Mouse (Mus musculus) Muller cell, postnatal 12 days (primary cell): ENCODE measurements around the gene Kcnh1.
A peak's percentile ranks its signal among the peaks of the same experiment; 100 is the strongest.

ENCODE experiments used
- DNase-seq: peaks from one replicate; pipeline ENCODE4 v3.0.0-alpha.2; 2015; ENCODE audit errors: inconsistent ontology term

The Kcnh1 gene

DNA sequence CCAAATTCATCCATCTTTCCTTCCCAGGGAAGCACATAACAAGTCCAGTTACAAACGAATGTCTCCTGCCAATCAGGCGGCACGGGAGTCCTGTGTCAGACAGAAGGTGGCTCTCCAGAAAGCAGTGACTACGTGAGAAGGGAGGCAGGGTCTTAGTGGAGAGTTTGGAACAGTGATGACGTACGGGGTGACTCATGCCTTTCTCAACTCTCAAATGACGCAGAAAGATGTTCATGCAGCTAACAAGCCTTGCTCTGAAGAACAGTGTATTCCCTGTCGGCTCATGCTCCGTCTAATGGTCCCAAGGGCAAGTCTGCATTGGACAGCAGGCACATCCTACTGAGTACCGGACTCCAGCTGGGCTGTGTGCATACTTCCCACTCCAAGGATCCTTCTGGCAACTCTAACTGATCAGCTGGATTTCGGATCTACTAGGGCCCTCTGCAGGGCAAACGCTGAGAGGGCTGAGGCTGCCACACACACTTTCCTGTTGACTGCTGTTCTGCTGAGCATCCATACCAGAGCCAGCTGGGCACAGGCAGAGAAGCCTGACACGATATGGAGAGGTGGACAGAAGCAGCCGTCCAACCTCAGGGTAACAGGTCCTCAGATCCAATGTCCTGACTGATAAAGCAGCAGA is 335.3 kb downstream of the Kcnh1 start:
- no peak for DNase-seq

DNA sequence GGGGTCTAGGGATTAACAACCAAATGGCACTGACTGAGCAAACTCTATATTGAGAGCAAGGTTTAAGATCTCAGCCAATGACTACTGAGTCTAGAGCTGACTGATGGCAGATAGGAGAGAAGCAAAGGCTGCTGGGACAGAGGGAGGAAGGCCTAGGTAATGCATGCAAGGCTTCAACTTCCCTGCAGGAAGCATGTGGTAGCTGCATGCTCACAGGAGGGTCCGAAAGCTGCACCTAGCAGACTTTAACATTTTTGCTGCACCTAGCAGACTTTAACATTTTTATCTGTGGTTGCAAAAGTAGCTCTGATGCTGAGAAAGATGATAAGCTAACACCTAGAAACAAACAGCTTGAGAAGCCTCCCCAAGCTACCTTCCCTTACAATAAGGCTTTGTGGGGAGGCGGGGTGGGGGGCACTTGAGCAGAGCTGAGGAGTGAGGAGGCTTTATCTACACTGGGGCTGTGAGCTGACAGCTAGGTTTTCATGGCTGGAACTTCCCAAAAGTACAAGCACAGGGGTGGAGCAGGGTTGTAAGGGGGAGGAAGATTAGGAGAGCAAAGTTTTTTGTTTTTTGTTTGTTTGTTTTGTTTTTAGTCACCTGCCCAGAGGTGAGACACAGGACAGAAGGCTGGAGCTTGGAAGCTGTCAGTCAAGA is 341.0 kb downstream of the Kcnh1 start:
- no peak for DNase-seq

DNA sequence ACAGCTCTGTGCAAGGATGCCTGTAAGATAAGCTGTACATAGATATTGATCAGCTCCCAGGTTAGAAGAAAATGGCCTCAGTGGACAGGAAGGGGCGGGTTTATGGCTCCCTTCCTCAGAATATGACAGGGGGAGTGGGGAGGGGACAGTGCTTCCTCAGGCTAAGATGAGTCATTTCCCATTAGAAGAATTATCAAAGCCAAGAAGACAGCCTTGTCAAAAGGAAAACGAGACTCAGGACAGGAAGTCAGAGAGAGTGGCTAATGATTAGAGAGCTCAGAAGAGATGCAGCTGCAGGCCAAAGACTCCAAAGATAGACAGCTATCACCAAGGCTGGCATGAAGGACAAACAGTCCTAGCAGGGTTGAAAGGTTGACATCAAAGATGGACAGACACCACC is 341.6 kb downstream of the Kcnh1 start:
- DNase-seq, result peak; percentile 17

DNA sequence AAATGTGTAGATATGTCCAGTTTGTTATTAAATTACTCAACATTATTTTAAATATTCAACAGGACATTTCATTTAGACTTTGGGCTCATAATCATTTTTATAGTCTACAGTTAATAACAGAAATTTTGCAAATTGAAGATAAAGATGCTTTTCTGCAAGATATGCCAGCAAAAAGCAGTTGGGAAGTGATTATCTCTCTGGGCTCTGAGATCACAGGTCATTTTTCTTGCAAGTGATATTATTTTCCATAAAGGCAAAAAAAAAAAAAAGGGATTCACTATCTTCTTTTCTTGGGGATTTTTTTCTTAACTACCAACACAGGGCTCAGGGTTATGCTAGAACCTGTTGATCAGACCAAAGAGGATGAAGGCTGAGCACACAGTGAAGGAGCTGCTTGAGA is 342.4 kb downstream of the Kcnh1 start:
- no peak for DNase-seq

DNA sequence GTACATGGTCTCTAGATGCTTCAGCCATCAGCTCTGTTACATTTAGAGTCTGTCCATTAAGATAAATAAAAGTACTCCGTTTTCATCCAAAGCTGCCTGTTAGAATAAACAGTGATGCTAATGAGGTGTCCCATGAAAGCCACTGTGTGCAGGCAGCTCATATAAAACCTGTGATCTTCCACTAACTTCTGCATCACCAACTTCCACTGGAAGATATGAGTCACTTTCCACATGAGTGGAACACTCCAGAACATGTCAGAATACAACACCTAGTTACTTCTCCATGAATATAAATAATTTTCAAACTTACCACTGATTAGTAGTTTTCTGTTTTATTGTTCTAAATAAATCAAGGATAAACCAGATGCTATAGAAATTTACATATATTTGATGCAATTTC is 345.9 kb downstream of the Kcnh1 start:
- DNase-seq, result peak; percentile 14

DNA sequence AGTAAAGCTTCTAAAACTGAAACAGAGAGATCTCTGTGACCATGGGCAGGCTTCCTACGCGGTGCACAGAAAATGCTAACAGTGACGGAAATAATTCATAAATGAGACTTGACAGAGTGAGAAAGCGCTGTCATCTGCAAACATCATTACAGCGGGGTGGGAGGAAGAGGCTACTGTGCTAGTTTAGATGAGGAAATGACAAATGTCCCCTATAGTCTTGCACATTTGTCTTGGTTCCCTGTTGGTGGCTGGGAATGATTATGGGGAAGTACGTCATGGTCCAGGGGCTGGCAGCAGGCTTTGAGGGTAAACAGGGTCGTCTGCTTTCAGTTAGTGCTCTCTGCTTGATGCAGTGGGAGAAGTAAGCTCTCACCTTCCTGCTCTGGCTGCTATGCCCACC is 346.6 kb downstream of the Kcnh1 start:
- DNase-seq, result no peak

DNA sequence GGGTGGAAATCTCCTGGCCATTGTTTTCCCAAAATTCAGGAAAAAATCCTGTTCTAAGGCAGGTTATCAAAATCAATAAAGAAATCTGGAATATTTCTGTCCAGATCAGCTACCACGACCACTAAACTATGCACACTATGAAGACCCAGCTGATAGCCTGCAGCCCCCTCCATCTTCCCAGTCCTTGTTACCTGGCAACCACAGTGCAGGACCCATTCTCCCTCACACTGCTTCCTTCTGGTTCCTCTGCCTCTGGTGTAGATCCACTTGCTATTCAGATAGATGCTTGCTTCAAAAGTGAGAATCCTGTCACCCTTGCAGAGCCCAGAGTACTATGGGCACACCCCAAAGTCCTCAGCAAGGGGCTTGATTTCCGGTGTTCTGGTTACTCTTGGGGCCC is 351.5 kb downstream of the Kcnh1 start:
- no peak for DNase-seq

DNA sequence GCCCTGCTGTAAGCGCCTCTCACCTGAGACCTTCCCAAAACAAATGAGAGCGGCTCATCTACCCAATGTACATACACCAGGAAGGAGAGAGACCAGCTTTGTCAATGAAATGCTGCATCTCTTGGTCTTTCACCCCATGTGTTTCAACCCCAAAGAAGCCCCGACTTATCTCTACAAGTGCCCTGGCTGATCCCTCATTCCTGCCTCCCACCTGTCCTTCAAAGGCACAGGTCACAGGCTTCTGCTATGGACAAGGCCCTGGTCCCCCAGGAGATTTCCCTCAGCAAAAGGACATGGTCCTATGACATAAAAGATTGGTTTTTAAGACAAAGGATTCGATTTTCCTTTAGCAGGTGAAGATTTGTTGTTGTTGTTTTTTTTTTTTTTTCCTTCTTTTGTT is 353.1 kb downstream of the Kcnh1 start:
- no peak for DNase-seq

DNA sequence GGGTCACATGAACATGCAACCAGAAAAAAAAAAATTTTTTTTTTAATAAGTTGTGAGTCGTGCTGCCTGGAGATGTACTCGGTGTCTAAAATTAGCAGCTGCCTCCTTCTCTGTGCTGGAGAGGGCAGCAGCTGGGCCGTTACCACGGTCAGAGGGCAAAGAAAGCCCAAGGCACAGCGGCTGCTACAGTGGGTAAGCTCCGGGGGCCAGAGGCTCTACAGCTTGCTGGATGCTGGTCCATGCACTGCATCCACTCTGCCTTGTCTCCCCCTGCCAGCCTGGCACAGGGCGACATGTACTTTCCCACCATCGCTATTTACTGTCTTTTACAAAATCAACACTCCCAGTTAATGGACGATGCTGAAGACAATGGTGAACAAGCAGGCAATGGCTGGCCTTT is 353.5 kb downstream of the Kcnh1 start:
- DNase-seq, result no peak

DNA sequence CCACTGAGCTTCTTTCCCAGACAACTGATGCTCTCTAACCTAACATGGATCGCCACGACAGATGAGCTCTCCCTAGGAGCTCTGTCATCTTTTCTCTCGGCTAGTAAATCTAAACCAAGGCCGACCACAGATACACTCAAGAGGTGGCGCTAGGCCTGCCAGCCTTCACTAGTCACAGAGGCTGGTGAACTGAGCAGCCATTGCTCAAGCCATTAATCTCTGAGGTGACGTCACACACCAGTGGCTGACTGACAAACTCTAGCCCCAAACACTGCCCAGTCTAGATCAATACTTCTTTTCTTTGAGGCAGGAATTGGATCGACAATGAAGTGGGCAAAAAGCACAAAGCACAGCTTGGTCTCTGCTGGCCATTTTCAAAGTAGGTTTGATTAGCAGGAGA is 354.3 kb downstream of the Kcnh1 start:
- no peak for DNase-seq

DNA sequence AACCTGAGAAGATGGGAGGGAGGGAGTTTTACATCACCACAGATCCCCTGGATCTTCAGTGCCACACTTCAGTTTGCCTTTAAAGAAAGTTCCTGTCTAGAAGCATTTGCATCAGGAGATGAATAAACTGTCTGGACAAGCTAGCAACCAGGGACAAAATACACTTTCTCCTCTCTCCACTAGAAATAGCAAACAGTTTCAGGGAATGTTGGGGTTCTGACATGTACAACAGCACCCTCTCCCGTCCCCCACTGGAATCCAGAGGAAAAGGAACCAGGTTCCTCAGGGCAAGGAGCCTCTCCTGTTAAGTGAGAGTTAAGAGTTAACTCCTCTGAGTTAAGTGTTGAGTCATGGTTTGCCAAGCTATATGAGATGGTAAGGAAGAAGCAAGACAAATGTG is 356.3 kb downstream of the Kcnh1 start:
- peak; percentile 20 for DNase-seq

DNA sequence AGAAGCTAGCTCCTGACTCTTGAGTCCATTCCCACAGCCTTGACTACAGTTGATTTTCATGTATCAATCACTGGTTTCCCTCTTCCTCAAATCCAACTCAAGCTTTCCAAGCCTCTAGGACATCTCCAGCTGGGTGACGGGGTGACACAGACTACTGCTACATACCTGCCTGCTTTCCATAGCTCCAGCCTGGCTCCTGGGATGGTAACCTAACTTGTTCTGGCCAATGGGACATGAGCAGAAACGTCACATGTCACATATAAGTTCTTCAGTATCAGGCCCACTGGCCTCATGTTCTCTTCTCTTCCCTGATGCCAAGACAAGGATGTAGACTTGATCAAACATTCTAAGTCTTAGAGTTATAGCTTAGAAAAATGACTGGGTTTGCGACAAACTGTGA is 360.0 kb downstream of the Kcnh1 start:
- DNase-seq, result no peak

DNA sequence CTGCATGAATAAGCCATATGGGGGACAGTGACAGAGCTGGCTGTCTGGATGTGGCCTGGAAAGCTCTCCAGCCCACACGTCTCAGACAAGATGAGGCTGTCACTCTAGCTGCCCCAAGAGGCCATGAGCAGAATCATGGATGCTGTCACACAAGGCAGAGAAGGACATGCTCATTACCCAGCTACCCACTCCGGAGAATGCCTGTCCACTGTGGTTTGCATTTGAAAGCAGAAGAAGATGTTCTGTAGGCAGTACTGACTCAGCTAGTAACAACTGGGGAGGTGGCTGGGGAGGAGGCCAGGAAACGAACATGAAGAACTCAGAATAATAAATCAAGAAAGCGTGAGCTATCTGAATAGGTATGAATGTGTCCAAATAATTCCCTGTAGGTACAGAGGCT is 364.9 kb downstream of the Kcnh1 start:
- DNase-seq, result no peak

DNA sequence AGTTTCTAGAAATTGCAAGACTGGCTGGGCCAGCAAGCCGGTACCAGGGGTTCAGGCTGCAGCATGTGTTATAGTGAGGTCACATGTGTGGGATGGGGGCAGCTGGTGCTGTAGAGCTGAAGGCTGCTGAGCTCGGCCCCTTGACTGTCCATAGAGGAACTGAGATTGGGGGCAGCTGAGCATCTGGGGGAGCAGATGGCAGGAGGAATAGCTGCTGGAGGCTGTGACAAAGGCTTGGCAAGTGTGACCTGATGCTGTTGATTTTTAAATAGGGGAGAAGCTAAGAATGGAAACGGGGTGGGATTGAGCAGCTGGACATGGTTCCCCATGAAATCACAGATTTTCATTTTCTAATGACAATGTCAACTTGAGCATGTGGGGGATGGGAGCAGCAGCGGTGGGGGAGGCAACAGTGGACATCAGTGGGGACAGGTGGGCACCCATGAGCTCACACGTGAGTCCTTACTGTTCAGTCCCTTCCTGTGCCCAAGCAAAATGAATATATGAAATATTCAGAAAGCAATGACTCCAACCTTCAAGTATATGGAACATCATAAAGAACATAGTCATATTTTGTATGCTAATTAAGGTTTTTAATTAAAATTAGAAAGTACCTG is 367.5 kb downstream of the Kcnh1 start:
- DNase-seq, result no peak

DNA sequence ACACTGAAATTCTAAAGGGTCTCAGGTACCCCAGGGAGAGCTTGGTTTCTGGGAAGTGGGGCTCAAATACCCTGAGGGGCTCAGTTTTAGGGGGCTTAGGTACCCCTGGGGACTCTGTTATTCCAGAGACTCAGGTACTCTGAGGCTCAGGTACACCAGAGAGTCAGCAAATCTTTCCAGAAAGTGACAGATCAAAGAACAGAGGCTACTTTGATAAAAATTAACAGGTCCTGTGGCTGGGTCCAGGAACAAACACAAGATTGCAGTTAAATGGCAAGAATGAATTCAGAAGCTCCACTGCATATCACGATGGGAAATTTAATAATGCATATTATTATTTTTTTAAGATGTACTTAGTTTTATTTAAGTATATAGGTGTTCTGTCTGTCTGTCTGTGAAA is 368.8 kb downstream of the Kcnh1 start:
- DNase-seq, result no peak
